Mouse (Mus musculus) kidney, adult 2 months (tissue): ENCODE results near the gene Serpina6.

Source experiments
- CTCF ChIP-seq: fragments of 200-500 bp; conservative IDR thresholded peaks from 2 replicates; pipeline ENCODE4 v1.5.1; 2011; ENCODE audit warnings: low read depth, mild to moderate bottlenecking, control low read depth, low read length, moderate library complexity, mixed read lengths; ENCODE audit not compliant: insufficient read depth, insufficient read length
- POLR2A ChIP-seq: fragments of 200-500 bp; IDR thresholded peaks from one replicate; pipeline ENCODE4 v1.6.1; 2011; ENCODE audit warnings: low read depth, low read length, control low read depth

DNA sequence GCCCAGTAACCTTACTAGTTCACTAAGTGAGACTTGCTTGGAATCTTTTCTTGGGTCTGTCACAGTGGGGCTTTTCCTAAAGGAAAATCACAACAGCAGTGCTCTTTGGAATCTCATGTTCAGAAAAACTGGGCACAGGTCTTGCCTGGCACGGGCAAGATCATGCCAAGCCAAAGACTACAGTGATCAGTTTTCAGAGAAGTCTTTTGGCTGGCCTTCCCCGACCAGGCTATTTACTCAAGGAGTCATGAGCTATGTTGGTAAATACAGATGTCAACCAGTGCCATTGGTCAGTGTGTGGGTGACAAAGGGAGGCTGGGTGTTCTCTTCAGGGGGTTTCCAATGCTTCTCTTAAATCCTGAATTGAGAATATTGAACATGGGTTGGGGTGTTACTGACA is 2.2 kb upstream of the Serpina6 start:
- TF ChIP-seq CTCF, result no peak
- TF ChIP-seq POLR2A, result no peak
